Mouse (Mus musculus) cerebellum, adult 2 months (tissue): Measurements from ENCODE around the gene Trp53. TPM values are rescaled to one million over a fixed set of nuclear protein-coding genes. Genes with fewer than 3 reads are reported as not detected.
"Not testable (repeated sequence)": the region's sequence is repeated elsewhere in the genome, so short reads cannot be mapped to it uniquely, and the experiment has no call there.

Source experiments
- DNase-seq, 2 experiments: peaks; one replicate each; pipeline ENCODE4 v3.0.0; 2021
- H3K27ac ChIP-seq: fragments of 200-500 bp; 2 replicates; pipeline ENCODE4 v1.5.1; 2012; ENCODE audit warnings: low read length, control low read depth, inconsistent platforms; ENCODE audit not compliant: insufficient read depth
- H3K27me3 ChIP-seq: fragments of 200-500 bp; 2 replicates; pipeline ENCODE4 v1.6.1; 2012; ENCODE audit warnings: inconsistent platforms, mild to moderate bottlenecking, low read length, moderate library complexity; ENCODE audit not compliant: control insufficient read depth, insufficient read depth
- H3K4me1 ChIP-seq: fragments of 200-500 bp; 2 replicates; pipeline ENCODE4 v1.6.1; 2011; ENCODE audit warnings: low read length; ENCODE audit not compliant: control insufficient read depth, insufficient read depth
- H3K4me3 ChIP-seq: fragments of 200-500 bp; replicated peaks from 2 replicates; pipeline ENCODE3; 2011; ENCODE audit warnings: mild to moderate bottlenecking, low read depth, low read length, control low read depth; ENCODE audit not compliant: insufficient read depth
- CTCF ChIP-seq: fragments of 200-500 bp; IDR thresholded peaks from 2 replicates; pipeline ENCODE4 v1.5.1; 2011; ENCODE audit warnings: low read depth, mild to moderate bottlenecking, control low read depth, low read length, moderate library complexity, borderline replicate concordance; ENCODE audit not compliant: insufficient read depth
- POLR2A ChIP-seq: fragments of 200-500 bp; IDR thresholded peaks from 2 replicates; pipeline ENCODE4 v1.6.1; 2011; ENCODE audit warnings: low read length, control low read depth, borderline replicate concordance; ENCODE audit not compliant: insufficient read depth
- WGBS: fragments of 180-500 bp; shearing (Covaris S2); methylation state at CpG from one replicate; pipeline ENCODE4 v1.1.7; 2018; 5-methylcytosine and 5-hydroxymethylcytosine counted together
- polyA plus RNA-seq: library from polyadenylated mRNA; depleted of rRNA; stranded (reverse); fragments of >200 nt; gene quantifications from 2 replicates; pipeline ENCODE4 v1.2.3, GENCODE M21; 2012; rRNA removed

Trp53 gene
- polyA plus RNA-seq = 34.7 and 35.6 TPM in 2 replicates

GRCm38 (mm10) chr11:69580091-69580514 is at the start of gene Trp53, which contains the start of gene Wrap53:
Trp53 (plus strand) TSS chr11:69580359.
Wrap53 (minus strand) TSS chr11:69580255.
- H3K4me3 ChIP-seq = peak within 1 kb of the TSS; percentile 91
- peaks cover 5% of the 10 kb centered on the region for H3K4me1 ChIP-seq
- H3K27me3 ChIP-seq = no peaks in the 10 kb centered on the region
- H3K27ac ChIP-seq = peak within 1 kb of the TSS; percentile 97
- TF ChIP-seq CTCF = no peak
- TF ChIP-seq POLR2A = peak; percentile 44; the same call in 1 of the 2 replicates
- under 1% methylated on average over 13 of the region's 13 CpGs for WGBS
- DNase-seq = peak; percentile 88 to 94

GRCm38 (mm10) chr11:69530755-69531154 is 49.4 kb upstream of the Trp53 start:
- H3K27me3 ChIP-seq, DNase-seq, H3K4me1 ChIP-seq, H3K27ac ChIP-seq, H3K4me3 ChIP-seq: not testable (repeated sequence)
- WGBS = 87% methylated on average over 6 of the region's 6 CpGs

GRCm38 (mm10) chr11:69532480-69533150 is 47.5 kb upstream of the Trp53 start:
- WGBS = 48% methylated on average over 7 of the region's 7 CpGs
- no peaks in the 10 kb centered on the region for H3K27me3 ChIP-seq
- DNase-seq = peak in 1 of 2 experiments; percentile 37
- no peaks in the 10 kb centered on the region for H3K4me1 ChIP-seq
- no peak overlapping the region for H3K27ac ChIP-seq
- no peak overlapping the region for H3K4me3 ChIP-seq
- no peak for TF ChIP-seq POLR2A
- no peak for TF ChIP-seq CTCF

GRCm38 (mm10) chr11:69534990-69535389 is 45.2 kb upstream of the Trp53 start:
- Histone ChIP-seq H3K27me3 (no peaks in the 10 kb centered on the region), H3K27ac (no peak overlapping the region), H3K4me1 (no peaks in the 10 kb centered on the region), H3K4me3 (no peak overlapping the region)
- 84% methylated on average over 1 of the region's 1 CpGs for WGBS
- DNase-seq = no peak
- TF ChIP-seq CTCF = no peak
- no peak for TF ChIP-seq POLR2A

- no peak overlapping the region for H3K4me3 ChIP-seq
- no peaks in the 10 kb centered on the region for H3K4me1 ChIP-seq
- no peak for DNase-seq
- WGBS = 94% methylated on average over 2 of the region's 2 CpGs
- H3K27me3 ChIP-seq = no peaks in the 10 kb centered on the region
- no peak for TF ChIP-seq POLR2A
- H3K27ac ChIP-seq = no peak overlapping the region
These were observed 39.5 kb upstream of the Trp53 start for GRCm38 (mm10) chr11:69540700-69541099.

- not testable (repeated sequence) for DNase-seq, H3K27me3 ChIP-seq, H3K4me1 ChIP-seq, H3K27ac ChIP-seq, H3K4me3 ChIP-seq
- 74% methylated on average over 1 of the region's 3 CpGs for WGBS
These were observed 38.4 kb upstream of the Trp53 start for GRCm38 (mm10) chr11:69541741-69542140.

- TF ChIP-seq CTCF (no peak), POLR2A (no peak)
- no peak for DNase-seq
- H3K27me3 ChIP-seq = no peaks in the 10 kb centered on the region
- peaks cover 2% of the 10 kb centered on the region for H3K4me1 ChIP-seq
- WGBS = 35% methylated on average over 3 of the region's 3 CpGs
- no peak overlapping the region for H3K4me3 ChIP-seq
- H3K27ac ChIP-seq = no peak overlapping the region
These were observed 36.6 kb upstream of the Trp53 start for GRCm38 (mm10) chr11:69543598-69543997.

- WGBS = 29% methylated on average over 7 of the region's 7 CpGs
- peak overlapping the region; percentile 67 for H3K4me3 ChIP-seq
These were observed 34.2 kb upstream of the Trp53 start for GRCm38 (mm10) chr11:69545957-69546356.

More at GRCm38 (mm10) chr11:69545957-69546356, 34.2 kb upstream of the Trp53 start:
- no peaks in the 10 kb centered on the region for H3K27me3 ChIP-seq
- H3K4me1 ChIP-seq = peaks cover 2% of the 10 kb centered on the region
- no peak overlapping the region for H3K27ac ChIP-seq
- DNase-seq = no peak
- TF ChIP-seq CTCF (no peak), POLR2A (no peak)
